Mouse (Mus musculus) liver, embryonic 13.5 days (tissue): ENCODE measurements around the gene Afdn. TPM values are rescaled to one million over a fixed set of nuclear protein-coding genes. Genes with fewer than 3 reads are reported as not detected.

Experiments
- ATAC-seq: fragments of 200-750 bp; cut with Nextera tagmentation; 2 replicates; pipeline ENCODE4 v1.8.0; 2017; ENCODE audit warnings: low read depth, mild to moderate bottlenecking, moderate number of reproducible peaks, moderate library complexity
- DNase-seq: peaks from one replicate; pipeline ENCODE4 v3.0.0; 2022
- H3K27ac ChIP-seq: fragments of 300-500 bp; sonication (generic); 2 replicates; pipeline ENCODE4 v1.5.1; 2015; ENCODE audit warnings: moderate library complexity, mild to moderate bottlenecking, inconsistent platforms
- H3K27me3 ChIP-seq: fragments of 300-500 bp; sonication (generic); 2 replicates; pipeline ENCODE4 v1.6.1; 2015; ENCODE audit warnings: mild to moderate bottlenecking, inconsistent platforms
- H3K36me3 ChIP-seq: fragments of 300-500 bp; sonication (generic); 2 replicates; pipeline ENCODE4 v1.6.1; 2015; ENCODE audit warnings: mild to moderate bottlenecking, inconsistent platforms
- H3K4me1 ChIP-seq: fragments of 300-500 bp; sonication (generic); replicated peaks from 2 replicates; pipeline ENCODE4 v1.6.1; 2015; ENCODE audit warnings: inconsistent platforms
- H3K4me2 ChIP-seq: fragments of 300-500 bp; sonication (generic); 2 replicates; pipeline ENCODE4 v1.6.1; 2015; ENCODE audit warnings: inconsistent platforms, mild to moderate bottlenecking, moderate library complexity
- H3K4me3 ChIP-seq: fragments of 300-500 bp; sonication (generic); replicated peaks from 2 replicates; pipeline ENCODE4 v1.5.1; 2015; ENCODE audit warnings: mild to moderate bottlenecking, inconsistent platforms
- H3K9ac ChIP-seq: fragments of 300-500 bp; sonication (generic); 2 replicates; pipeline ENCODE4 v1.6.1; 2015; ENCODE audit warnings: mild to moderate bottlenecking, inconsistent platforms
- H3K9me3 ChIP-seq: fragments of 300-500 bp; sonication (generic); replicated peaks from 2 replicates; pipeline ENCODE4 v1.6.1; 2016; ENCODE audit warnings: inconsistent platforms
- WGBS: fragments of 180-500 bp; shearing (Covaris S2); methylation state at CpG from one replicate; pipeline ENCODE4 v1.1.7; 2015; ENCODE audit not compliant: insufficient replicate concordance; 5-methylcytosine and 5-hydroxymethylcytosine counted together
- polyA plus RNA-seq: library from polyadenylated mRNA; unstranded; fragments of >200 nt; fragmentation: Nextera tagmentation; extraction: Ambion mirVana; gene quantifications from 2 replicates; pipeline ENCODE4 v1.2.1, GENCODE M21; 2015

The Afdn gene
- polyA plus RNA-seq, 1 experiment from 2014 or later: 11.8 TPM

DNA sequence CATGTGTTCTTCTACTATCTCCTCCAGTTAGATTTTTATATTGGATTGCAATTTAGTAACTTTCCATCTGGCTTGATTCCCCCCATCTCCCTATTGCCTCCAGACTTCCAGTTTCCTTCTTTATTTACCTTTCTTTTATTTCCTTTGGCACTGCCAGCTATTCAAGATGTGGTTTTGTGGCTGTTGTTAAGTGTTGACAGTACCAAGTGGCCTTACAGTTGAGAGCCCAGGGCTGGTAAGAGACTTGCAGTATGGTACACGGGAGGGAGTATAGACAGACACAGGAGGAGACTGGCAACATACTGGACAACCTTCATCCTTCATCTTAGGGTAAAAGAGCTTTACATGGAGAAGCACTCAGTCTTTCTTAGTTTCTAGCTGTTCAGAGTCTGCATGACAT, 119.4 kb downstream of the Afdn start:
- no peaks in the 10 kb centered on the region for H3K27me3 ChIP-seq
- H3K4me2 ChIP-seq: no peak overlapping the region
- H3K9ac ChIP-seq: no peak overlapping the region
- no peaks in the 10 kb centered on the region for H3K36me3 ChIP-seq
- no peak for ATAC-seq
- WGBS: 47% methylated on average over 1 of the region's 1 CpGs
- H3K9me3 ChIP-seq: no peaks in the 10 kb centered on the region
- H3K4me1 ChIP-seq: no peaks in the 10 kb centered on the region
- no peak overlapping the region for H3K27ac ChIP-seq
- no peak for DNase-seq
- no peak overlapping the region for H3K4me3 ChIP-seq

GRCm38 (mm10) chr17:13883540-13883939, 123.2 kb downstream of the Afdn start:
- no peaks in the 10 kb centered on the region for H3K4me1 ChIP-seq
- 67% methylated on average over 5 of the region's 5 CpGs for WGBS
- H3K36me3 ChIP-seq: no peaks in the 10 kb centered on the region
- H3K4me3 ChIP-seq: no peak overlapping the region
- ATAC-seq (no peak), DNase-seq (no peak)
- H3K4me2 ChIP-seq: no peak overlapping the region
- no peak overlapping the region for H3K9ac ChIP-seq
- H3K27ac ChIP-seq: no peak overlapping the region
- H3K27me3 ChIP-seq: no peaks in the 10 kb centered on the region
- H3K9me3 ChIP-seq: no peaks in the 10 kb centered on the region

GRCm38 (mm10) chr17:13889818-13890434, 129.6 kb downstream of the Afdn start:
- 65% methylated on average over 7 of the region's 7 CpGs for WGBS
- Histone ChIP-seq H3K27me3 (no peaks in the 10 kb centered on the region), H3K4me1 (no peaks in the 10 kb centered on the region), H3K36me3 (no peaks in the 10 kb centered on the region), H3K4me2 (no peak overlapping the region), H3K9me3 (no peaks in the 10 kb centered on the region), H3K4me3 (no peak overlapping the region), H3K9ac (no peak overlapping the region), H3K27ac (no peak overlapping the region)
- DNase-seq (no peak), ATAC-seq (no peak)

- 51% methylated on average over 1 of the region's 1 CpGs for WGBS
- Histone ChIP-seq H3K27me3 (no peaks in the 10 kb centered on the region), H3K4me3 (no peak overlapping the region), H3K9me3 (no peaks in the 10 kb centered on the region), H3K36me3 (no peaks in the 10 kb centered on the region), H3K9ac (no peak overlapping the region), H3K4me2 (no peak overlapping the region), H3K4me1 (no peaks in the 10 kb centered on the region), H3K27ac (no peak overlapping the region)
- no peak for DNase-seq
- no peak for ATAC-seq
These were observed 130.6 kb downstream of the Afdn start for GRCm38 (mm10) chr17:13890932-13891331.

DNA sequence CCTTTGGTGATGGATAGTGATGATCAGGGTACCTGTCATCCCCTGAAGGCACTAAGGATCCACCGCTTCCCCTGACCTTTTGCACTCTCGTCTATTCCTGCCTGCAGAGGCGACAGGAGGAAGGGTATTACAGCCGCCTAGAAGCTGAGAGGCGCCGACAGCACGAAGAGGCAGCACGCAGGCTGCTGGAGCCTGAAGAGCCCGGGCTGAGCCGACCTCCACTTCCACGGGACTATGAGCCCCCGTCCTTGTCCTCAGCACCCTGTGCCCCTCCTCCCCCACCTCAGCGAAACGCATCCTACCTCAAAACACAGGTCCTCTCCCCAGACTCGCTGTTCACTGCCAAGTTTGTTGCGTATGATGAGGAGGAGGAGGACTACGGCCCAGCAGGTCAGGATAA, 138.5 kb downstream of the Afdn start:
- Histone ChIP-seq H3K4me3 (no peak overlapping the region), H3K27ac (no peak overlapping the region), H3K4me1 (no peaks in the 10 kb centered on the region), H3K27me3 (no peaks in the 10 kb centered on the region), H3K9me3 (no peaks in the 10 kb centered on the region), H3K4me2 (no peak overlapping the region), H3K9ac (no peak overlapping the region), H3K36me3 (0 out of 2 replicates have a peak, but pooled peaks cover 2% of the 10 kb centered on the region)
- ATAC-seq: no peak
- 78% methylated on average over 17 of the region's 17 CpGs for WGBS
- DNase-seq: no peak

- Histone ChIP-seq H3K4me3 (no peak overlapping the region), H3K27me3 (no peaks in the 10 kb centered on the region), H3K36me3 (0 out of 2 replicates have a peak, but pooled peaks cover 2% of the 10 kb centered on the region), H3K9me3 (no peaks in the 10 kb centered on the region), H3K4me1 (no peaks in the 10 kb centered on the region), H3K27ac (no peak overlapping the region), H3K9ac (no peak overlapping the region), H3K4me2 (no peak overlapping the region)
- DNase-seq: no peak
- 62% methylated on average over 7 of the region's 7 CpGs for WGBS
- no peak for ATAC-seq
These were observed 138.9 kb downstream of the Afdn start for GRCm38 (mm10) chr17:13899241-13899640.

- Histone ChIP-seq H3K4me1 (no peaks in the 10 kb centered on the region), H3K27me3 (no peaks in the 10 kb centered on the region), H3K4me3 (no peak overlapping the region), H3K9ac (no peak overlapping the region), H3K4me2 (no peak overlapping the region), H3K36me3 (0 out of 2 replicates have a peak, but pooled peaks cover 2% of the 10 kb centered on the region), H3K9me3 (no peaks in the 10 kb centered on the region), H3K27ac (no peak overlapping the region)
- ATAC-seq (no peak), DNase-seq (no peak)
- WGBS: 64% methylated on average over 8 of the region's 8 CpGs
These were observed 143.5 kb downstream of the Afdn start for GRCm38 (mm10) chr17:13903793-13904192.

- H3K4me3 ChIP-seq: no peak overlapping the region
- H3K4me1 ChIP-seq: no peaks in the 10 kb centered on the region
- 75% methylated on average over 5 of the region's 5 CpGs for WGBS
- H3K9me3 ChIP-seq: no peaks in the 10 kb centered on the region
- ATAC-seq: no peak
- H3K27me3 ChIP-seq: no peaks in the 10 kb centered on the region
- no peak for DNase-seq
- H3K27ac ChIP-seq: no peak overlapping the region
- no peak overlapping the region for H3K9ac ChIP-seq
- H3K36me3 ChIP-seq: no peaks in the 10 kb centered on the region
- no peak overlapping the region for H3K4me2 ChIP-seq
These were observed 146.7 kb downstream of the Afdn start for GRCm38 (mm10) chr17:13907082-13907481.

- ATAC-seq (no peak), DNase-seq (no peak)
- H3K4me1 ChIP-seq: no peaks in the 10 kb centered on the region
- H3K9me3 ChIP-seq: no peaks in the 10 kb centered on the region
- WGBS: 36% methylated on average over 1 of the region's 1 CpGs
- H3K27me3 ChIP-seq: no peaks in the 10 kb centered on the region
- H3K4me3 ChIP-seq: no peak overlapping the region
- H3K27ac ChIP-seq: no peak overlapping the region
- no peak overlapping the region for H3K4me2 ChIP-seq
- no peak overlapping the region for H3K9ac ChIP-seq
- H3K36me3 ChIP-seq: no peaks in the 10 kb centered on the region
These were observed 147.3 kb downstream of the Afdn start for GRCm38 (mm10) chr17:13907681-13908080.

DNA sequence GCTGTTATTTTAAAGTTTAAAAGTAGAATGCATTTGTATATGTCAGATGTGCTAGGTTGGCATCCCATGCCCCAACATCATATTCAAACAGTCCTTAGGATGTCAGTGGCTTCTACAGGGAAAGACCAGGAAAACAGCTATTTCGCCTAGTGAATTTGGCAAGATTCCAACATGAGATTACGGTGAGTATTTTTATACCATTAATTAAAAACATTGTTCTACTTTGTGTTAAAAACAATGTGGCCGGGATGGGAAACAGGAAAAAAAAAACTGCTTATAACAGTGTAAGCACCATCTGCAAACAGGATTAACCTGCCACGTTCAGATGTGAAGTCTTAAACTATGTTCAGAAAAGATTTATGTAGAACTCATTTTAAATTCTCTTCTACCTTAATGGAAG, 153.6 kb downstream of the Afdn start:
- H3K4me3 ChIP-seq: no peak overlapping the region
- 58% methylated on average over 4 of the region's 4 CpGs for WGBS
- no peaks in the 10 kb centered on the region for H3K36me3 ChIP-seq
- no peak overlapping the region for H3K9ac ChIP-seq
- H3K27ac ChIP-seq: no peak overlapping the region
- H3K27me3 ChIP-seq: no peaks in the 10 kb centered on the region
- DNase-seq (no peak), ATAC-seq (no peak)
- H3K4me2 ChIP-seq: no peak overlapping the region
- H3K4me1 ChIP-seq: no peaks in the 10 kb centered on the region
- H3K9me3 ChIP-seq: no peaks in the 10 kb centered on the region

- 56% methylated on average over 4 of the region's 4 CpGs for WGBS
- DNase-seq (no peak), ATAC-seq (no peak)
These were observed 154.2 kb downstream of the Afdn start for GRCm38 (mm10) chr17:13914531-13914930.

DNA sequence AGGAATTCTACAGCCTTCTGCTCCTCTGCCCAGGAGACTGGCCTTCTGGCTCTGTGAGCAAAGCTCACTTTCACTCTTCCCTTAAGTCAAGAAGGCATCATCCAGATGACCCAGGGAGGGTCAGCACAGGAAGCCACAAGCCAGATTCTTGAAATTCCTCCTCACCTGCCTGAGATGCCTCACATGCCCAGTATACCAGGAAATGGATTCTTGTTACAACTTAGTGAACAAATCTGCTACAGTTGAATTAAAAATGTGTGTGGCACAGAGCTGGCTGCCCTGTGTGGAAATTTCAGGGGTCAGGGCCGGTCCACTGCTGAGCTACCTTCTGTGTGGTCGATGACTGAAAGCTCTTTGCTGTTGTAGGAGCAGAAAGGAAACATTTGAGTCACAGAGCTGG, 160.4 kb downstream of the Afdn start:
- Histone ChIP-seq H3K9ac (no peak overlapping the region), H3K27me3 (no peaks in the 10 kb centered on the region)

More at GRCm38 (mm10) chr17:13914531-13914930, 154.2 kb downstream of the Afdn start:
- no peaks in the 10 kb centered on the region for H3K27me3 ChIP-seq
- no peak overlapping the region for H3K4me2 ChIP-seq
- H3K4me1 ChIP-seq: no peaks in the 10 kb centered on the region
- no peaks in the 10 kb centered on the region for H3K9me3 ChIP-seq
- no peak overlapping the region for H3K9ac ChIP-seq
- no peaks in the 10 kb centered on the region for H3K36me3 ChIP-seq
- no peak overlapping the region for H3K4me3 ChIP-seq
- no peak overlapping the region for H3K27ac ChIP-seq

More for the DNA sequence above, 160.4 kb downstream of the Afdn start:
- ATAC-seq (no peak), DNase-seq (no peak)
- no peaks in the 10 kb centered on the region for H3K9me3 ChIP-seq
- no peak overlapping the region for H3K4me3 ChIP-seq
- H3K4me2 ChIP-seq: no peak overlapping the region
- no peaks in the 10 kb centered on the region for H3K36me3 ChIP-seq
- no peaks in the 10 kb centered on the region for H3K4me1 ChIP-seq
- WGBS: 30% methylated on average over 2 of the region's 2 CpGs
- no peak overlapping the region for H3K27ac ChIP-seq
